Mouse (Mus musculus) adipocyte (in vitro differentiated cells): ENCODE measurements around the gene Ms4a8a.
"Not testable (repeated sequence)": the region's sequence is repeated elsewhere in the genome, so short reads cannot be mapped to it uniquely, and the experiment has no call there.

Experiments used
- DNase-seq: peaks from one replicate; pipeline ENCODE4 v3.0.0-alpha.2; 2016; ENCODE audit warnings: low spot score

The Ms4a8a gene

DNA sequence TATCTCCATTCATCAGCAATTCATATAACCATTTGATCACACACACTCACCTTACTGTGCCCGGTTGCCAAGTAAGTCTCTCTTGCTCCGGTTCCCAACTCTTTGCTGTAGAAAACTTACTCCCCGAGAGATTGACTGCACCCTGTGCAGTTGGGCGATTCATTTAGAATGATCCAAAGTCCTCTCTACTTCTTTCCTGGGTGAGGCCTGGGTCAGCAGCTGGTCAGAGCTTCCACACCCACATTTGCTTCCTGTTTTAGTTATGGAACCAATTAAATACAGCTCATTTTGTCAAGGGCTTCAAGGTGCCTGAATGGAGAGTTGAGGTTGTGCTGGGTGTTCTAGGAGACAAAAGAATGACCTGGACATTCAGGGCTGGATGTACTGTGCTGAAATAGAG, at the start of gene Ms4a8a:
Gene Ms4a8a (minus strand): TSS at position 169 of the 400 bp plus-strand sequence.
- no peak for DNase-seq

DNA sequence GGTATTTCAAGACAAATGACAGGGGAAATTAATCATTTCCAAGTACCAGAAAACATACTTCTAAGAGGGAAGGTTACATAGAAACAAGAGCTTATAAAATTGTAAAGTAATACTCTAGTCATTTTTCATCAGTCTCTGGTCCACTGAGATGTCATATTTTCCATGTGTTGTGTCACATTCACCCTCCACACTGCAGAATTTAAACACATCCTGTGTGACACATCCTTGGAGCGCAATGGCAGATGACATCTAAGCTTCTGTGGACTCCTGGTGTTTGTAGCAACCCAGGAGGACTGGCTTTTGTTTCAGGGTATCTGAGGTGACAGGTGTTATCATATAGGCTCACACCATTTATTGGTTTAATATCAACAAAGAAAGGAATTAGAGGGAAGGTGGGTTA, 48.8 kb upstream of the Ms4a8a start:
- no peak for DNase-seq

DNA sequence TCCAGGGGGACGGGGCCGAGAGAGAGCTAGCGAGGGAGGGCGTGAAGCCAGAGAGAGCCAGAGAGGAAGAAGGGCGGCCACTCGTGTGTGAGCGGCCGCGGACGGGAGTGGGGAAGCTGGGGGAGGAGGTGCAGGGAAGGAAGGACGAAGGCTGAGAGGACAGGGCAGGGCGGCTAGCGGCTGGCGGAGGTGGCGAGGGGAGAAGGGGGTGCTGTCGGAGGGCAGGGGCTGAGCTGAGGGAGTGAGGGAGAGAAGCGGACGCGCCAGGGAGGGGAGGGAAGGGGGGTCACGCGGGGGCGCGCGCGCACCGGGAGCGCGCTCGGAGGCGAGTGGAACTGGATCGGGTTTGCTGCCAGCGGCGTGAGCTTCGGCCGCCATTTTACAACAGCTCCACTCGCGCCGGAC, 40.1 kb upstream of the Ms4a8a start:
- not testable (repeated sequence) for DNase-seq

DNA sequence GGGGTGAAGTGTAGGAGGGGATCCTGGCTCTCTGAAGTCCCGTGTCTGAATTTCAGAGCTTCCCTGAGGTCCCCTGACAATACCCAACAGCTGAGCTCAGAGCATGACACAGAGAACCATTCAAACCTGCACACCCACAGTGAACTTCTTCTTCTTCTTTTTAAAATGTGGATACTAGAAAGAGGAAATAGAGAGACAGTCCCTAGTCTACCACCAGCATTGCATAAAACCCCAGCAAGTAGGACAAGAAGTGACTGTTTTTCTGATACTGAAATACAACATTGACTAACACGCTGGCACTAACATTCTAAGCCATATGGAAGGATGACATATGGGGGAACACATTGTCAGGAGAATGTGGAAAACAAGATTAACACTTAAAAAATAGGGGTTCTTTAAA, 38.4 kb upstream of the Ms4a8a start:
- no peak for DNase-seq

DNA sequence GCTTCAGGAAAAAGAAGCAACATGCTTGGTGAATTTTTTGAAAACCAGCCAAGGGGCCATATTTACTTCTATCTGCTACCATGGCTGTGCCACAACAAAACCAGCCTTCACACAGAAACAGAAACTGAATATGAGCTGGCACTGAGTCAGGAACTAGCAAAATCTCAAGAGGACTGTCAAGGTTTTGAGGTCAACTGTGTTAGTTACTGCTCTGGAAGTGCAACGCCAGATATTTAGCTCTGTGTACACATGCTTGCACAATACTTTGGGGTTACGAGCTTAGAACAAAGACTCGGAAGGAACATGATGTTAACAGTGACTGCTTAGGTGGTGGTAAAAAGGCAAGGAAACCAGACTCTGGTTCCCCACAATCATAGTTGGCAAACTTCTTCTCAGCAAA, 26.8 kb upstream of the Ms4a8a start:
- peak; percentile 80 for DNase-seq

DNA sequence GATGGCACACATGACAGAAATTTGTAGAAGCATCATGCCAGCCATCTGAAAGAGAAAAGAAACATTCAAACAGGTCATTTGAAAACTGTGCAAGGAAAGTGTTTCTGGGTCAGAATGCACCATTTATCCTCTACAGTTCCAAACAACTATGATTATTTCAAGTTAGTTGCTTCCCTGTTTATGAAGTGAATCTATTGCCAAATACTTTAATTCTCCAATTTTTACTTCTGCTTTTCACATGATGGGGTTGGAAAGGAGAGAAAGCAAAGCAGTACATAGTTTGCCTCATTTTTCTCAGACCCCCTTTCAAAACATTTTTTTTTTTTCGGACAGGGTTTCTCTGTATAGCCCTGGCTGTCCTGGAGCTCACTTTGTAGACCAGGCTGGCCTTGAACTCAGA, 21.0 kb upstream of the Ms4a8a start:
- DNase-seq, result no peak

DNA sequence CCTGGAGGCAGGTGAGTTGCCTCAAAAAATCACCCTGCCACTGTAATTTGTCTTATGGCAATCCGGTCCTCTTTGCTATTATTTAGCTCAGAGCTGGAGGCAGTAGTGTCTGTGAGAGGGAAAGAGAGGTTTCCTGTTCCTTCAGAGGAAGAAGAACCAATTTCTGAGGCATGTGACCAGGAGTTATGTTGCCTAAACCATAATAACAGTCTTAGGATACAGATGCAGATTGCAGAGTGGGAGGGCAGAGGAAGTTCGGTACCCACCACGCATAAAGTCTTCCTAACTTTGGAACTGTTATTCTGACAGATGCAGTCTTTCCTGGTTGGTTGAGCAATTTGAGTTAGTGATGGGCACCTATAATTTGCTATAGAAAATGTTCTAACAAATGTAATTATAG, 17.5 kb upstream of the Ms4a8a start:
- no peak for DNase-seq

DNA sequence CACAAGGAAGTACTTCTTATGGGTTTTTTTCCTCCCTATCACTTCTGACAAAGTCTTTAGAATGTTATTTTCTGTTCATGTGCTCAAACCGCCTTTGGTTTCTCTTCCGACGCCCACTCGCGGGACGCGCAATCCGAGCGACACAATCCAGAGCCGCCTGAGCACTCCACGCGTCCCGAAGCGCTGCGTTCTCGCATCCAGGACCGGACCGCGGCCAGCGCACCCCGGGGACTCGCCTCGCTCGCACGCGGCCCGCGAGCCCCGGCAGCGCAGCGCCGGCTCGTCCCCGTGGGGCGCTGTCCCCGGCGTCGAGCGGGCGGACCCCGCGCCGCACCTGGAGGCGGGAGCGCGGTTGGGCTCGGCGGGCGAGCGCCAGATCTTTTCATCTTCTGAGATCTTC, 11.2 kb upstream of the Ms4a8a start:
- DNase-seq, result not testable (repeated sequence)

DNA sequence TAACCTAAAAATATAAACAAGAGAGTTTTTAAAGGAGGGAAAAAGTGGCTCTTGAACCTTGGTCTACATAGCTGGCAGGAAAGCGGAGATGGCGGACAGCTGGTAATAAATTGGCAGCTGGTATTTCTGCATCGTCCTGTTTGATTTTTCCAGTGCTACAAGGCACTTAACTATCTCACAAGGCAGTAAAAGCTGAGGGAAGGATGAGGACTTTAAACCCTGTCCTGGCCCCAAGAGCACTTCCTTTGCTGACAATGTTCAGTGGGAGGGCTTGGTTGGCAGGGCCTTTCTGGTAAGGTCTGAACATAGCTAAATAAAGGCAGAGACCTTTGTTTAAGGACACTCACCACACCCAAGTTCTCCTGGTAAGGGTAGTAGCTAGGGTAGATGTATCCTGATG, 10.5 kb downstream of the Ms4a8a start:
- no peak for DNase-seq

DNA sequence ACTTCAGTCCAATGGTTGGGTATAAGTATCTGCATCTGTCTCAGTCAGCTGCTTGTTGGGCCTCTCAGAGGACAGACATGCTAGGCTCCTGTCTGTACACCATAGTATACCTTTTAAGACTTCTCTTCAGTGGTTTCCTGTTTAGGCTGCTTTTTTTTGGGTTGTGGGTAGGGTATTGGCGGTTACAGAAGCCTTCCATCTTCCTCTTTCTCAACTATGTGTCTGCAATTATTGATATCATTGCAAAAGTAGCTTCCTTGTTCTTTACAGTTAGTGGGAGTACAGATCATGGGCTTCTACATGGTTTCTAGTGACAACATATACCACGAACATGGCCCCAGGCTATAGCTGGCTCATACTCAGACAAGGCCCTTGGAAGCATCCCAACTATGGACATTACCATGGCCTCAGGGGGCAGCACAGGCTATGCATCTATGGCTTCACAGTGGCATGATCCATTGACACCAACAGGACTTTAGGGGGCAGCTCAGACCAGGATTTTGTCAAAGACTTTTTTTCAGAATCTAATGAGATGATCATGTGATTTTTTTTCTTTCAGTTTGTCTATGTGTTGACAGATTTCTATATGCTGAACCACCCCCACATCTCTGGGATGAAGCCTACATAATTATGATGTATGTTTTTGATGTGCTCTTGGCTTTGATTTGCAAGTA, 15.6 kb downstream of the Ms4a8a start:
- DNase-seq, result no peak

DNA sequence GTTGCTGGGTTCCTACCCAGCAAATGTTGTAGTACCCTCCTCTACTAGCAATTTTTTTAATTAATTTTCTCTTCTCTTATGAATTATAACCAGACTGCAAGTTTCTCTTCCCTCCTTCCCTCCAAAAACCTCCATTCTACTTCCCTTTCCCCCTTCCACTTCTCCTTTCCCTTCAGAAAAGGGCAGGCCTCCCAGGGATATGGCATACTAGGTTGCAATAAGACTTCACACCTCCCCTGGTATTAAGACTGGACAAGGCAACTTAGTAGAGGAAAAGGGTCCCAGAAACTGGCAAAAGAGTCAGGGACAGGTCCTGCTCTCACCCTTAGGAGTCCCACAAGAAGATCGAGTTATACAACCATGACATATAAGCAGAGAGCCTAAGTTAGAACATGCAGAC, 20.0 kb downstream of the Ms4a8a start:
- no peak for DNase-seq

DNA sequence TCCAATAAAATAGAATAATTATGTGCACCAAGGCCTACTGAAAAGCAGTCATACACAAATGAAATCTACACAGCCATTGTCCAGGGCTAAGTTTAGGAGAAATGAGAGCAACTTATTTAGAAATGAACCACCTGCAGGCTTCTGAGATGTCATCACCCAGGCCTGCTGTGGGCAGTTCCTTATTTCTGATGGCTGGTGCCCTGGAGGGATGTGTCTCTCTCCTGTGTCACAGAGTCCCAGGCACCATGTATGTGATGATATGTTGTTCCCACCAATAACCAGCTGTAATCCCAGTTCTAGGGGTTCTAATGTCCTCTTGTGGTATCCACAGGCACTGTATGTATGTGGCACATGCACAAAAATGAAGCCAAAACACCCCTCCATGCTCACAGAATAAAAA, 20.9 kb downstream of the Ms4a8a start:
- no peak for DNase-seq

DNA sequence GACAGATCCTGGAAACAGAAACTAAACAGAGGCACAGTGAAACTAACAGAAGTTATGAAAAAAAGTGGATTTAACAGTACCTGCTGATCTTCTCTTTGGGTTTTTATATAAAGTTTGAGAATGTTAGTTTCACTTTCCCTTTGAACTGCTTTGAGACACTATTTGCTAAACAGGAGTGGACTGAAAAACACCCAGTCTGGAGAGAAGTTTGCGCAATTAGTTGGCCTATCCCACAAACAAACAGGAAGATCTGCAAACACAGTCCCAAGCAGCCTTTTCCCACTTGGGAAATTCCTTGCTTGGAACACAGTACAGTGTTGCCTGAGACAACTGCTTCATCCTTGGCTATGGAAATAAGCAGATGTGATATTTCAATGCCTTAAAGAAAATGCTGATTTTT, 25.2 kb downstream of the Ms4a8a start:
- peak; percentile 88 for DNase-seq

DNA sequence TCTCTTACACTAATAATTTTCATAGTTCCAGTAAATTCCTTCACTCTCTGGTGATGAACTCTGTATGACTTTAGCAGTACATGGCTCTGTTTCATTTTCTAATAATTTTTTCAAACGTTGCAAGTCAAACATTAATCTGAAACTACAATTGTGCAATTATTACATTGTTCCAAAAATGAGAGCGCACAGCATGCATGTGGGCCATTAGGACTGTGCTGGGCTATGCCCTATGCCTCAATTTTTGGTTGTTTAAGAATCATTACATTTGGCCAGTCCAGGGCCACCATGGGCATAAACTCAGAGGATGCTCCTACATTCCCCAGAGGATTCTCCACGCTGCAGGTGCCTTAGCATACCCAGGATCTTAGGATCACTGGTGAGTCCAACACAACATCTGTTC, 27.6 kb downstream of the Ms4a8a start:
- DNase-seq, result peak; percentile 69

DNA sequence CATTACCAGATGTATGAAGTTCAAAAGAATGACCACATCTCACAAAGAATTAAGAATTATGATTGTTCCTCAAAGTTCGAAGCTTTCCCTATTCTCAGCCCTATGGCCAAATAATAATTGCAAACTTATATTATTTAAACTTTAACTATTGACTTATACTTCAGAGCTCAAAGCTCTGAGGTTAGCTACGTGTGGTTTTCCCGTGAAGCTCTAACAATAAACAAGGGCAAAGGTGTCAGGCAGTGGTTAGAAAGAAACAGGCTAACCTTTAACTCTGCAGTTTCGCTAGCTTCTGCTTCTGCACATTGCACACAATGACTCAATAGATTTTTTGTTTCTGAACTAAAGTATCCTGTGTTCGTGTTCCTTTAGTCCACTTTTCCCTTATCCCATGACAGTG, 28.0 kb downstream of the Ms4a8a start:
- DNase-seq, result no peak

DNA sequence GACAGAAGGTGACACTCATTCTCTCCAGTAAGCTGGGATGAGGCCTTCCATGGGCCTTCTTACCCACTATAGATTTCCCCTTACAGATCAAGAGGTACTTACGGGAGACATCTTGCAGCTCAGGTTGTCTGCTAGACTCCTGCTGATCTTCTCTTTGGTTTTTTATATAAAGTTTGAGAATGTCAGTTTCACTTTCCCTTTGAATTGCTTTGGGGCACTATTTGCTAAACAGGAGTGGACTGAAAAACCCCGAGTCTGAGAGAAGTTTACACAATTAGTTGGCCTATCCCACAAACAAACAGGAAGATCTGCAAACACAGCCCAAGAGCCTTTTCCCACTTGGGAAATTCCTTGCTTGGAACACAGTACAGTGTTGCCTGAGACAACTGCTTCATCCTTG, 30.6 kb downstream of the Ms4a8a start:
- DNase-seq, result peak; percentile 53

DNA sequence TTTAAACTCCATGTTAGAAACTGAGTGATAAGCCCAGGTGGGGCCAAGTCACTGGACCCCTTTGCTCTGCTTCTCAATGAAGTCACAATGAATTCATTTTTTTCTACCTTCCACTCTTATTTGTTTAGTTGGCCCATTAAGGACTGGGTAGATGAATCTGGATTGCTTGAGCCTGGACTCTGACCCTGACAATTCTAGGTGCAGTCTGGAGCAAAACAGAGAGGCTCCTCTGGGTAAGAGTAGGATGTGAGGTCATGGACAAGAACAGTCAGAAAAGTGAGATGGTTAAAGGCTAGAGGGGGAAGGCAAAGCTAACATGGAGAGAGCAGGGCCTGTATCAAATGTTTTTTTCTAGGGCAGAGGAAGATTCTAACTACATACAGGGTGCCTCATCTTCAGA, 31.5 kb downstream of the Ms4a8a start:
- no peak for DNase-seq

DNA sequence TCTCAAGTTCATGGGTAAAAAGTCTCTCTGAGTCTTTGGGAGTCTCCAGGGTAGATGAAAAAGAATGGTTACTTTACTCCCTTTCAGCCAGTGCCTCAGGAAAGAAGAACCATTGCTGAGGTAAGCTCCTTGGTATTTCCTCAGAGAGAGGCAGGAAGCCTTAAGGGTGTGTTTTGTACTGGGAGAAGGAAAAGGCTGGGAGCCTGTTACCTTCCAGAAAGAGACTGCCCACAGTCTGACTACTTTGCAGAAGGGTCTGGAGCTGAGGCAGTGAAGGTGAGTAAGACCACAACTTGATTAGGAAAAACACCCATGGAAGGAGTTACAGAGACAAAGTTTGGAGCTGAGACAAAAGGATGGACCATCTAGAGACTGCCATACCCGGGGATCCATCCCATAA, 32.4 kb downstream of the Ms4a8a start:
- no peak for DNase-seq

DNA sequence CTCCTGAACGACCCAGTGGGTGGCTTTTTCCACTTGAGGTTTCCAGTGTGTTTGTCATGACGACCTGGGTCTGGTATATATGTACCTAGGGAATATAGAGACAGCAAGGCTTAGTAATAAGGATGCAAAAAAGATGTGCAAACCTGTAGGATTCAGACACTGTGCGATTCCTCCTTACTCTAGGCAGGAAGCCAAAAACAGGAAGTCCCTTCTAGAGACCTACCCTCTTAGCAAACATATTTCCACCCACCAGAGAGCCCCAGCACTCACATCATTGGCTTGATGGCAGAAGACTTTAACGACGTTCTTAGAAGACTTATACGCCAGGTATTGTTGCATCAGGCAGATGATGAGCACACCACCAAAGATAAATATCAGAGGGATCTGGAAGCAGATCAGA, 32.9 kb downstream of the Ms4a8a start:
- DNase-seq, result no peak

DNA sequence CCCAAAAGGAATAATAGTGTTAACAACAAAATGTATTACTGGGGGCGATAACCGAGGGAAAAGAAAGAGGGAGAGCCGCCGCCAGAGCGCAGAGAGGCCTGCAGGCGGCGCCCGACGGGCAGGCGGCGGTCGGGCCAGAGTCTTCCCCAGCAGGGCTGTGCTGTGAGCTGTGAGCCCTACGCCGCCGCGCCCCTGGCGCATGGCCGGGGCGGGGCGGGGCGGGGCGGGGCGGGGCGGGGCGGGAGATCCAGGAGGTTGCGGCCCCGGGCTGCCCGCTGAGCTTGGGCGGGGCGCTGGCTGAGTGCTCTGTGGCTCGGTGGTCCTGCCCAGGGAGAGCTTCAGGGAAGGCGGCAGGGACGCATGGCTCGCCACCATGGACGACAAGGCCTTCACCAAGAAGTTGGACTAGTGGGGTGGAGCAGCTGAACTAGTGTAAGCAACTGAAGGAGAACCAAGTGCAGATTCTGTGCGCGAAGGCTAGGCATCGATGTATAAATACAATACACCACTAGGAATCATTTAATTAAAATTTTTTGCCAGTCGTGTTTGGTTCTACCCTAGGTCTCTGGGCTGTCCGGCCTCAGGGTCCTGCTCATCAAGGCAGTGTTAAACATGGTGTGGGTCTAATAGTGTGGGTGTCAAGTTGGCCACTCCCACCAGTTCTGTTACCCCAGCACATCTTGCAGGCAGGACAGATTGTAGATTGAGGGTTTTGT, 35.7 kb downstream of the Ms4a8a start:
- no peak for DNase-seq

DNA sequence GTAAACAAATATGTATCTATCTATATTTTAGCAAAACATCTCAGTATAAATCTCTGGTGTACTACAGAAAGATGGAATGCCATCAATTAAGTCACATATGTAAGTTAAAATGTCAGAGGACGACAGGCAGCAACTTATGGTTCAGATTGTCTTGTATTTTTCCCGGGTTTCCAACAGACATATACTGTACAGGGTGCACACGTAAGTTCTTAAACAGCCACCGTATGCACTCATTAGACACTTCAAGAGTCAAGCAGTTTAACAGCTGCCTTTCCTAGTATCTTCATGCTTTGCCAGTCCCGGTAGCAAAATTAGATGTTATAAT, 36.3 kb downstream of the Ms4a8a start:
- DNase-seq, result no peak

DNA sequence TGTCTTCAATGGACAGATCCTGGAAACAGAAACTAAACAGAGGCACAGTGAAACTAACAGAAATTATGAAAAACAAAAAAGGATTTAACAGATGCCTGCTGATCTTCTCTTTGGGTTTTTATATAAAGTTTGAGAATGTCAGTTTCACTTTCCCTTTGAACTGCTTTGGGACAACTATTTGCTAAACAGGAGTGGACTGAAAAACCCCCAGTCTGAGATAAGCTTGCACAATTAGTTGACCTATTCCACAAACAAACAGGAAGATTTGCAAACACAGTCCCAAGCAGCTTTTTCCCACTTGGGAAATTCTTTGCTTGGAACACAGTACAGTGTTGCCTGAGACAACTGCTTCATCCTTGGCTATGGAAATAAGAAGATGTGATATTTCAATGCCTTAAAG, 43.3 kb downstream of the Ms4a8a start:
- peak; percentile 55 for DNase-seq

DNA sequence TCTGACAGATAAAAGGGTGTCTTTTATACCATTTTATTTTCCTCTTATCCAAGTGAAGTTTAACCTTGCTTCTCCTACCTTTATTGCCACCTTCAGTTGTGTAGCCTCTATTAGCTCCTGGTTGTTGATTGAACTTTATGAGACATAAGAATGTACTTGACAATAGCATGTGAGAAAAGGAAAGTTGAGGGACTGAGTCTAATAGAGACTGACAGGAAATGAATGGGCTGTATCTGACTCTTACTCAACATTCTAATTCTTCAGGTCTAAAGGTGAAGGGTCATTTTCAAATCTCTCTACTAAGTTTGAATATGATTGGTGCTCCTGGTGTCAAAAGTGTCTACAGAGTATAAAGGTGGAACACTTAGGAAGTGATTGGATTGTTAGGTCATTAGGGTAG, 58.5 kb downstream of the Ms4a8a start:
- no peak for DNase-seq

DNA sequence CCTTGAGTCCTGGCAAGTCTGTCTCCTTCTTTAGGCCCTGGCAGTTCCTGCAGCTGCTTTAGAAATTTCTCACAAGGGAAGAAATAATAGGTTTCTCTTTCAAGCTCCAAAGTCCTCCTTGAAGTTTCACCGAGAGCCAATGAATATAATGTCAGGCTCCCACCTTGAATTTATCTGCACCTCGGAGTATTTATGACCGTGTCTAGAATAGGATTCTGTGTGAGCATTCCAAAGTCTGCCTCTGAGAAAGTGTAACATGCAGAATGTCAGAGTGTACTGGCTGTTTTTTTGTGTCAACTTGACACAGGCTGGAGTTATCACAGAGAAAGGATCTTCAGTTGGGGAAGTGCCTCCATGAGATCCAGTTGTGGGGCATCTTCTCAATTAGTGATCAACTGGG, 63.0 kb downstream of the Ms4a8a start, which contains the start of gene Ms4a18:
Gene Ms4a18 (minus strand): TSS at position 141 of the 400 bp plus-strand sequence.
- no peak for DNase-seq
